Mouse (Mus musculus) CH12.LX (cell line): ENCODE measurements around the gene Thumpd2.

Source experiments
- CTCF ChIP-seq, 2 experiments: IDR thresholded peaks in 1 of 2; conservative IDR thresholded peaks in 1 of 2; 2 replicates each; pipeline ENCODE4 v1.5.1; 2011 to 2012; ENCODE audit warnings: low read depth in 2 of 2, low read length in 2 of 2, improper control_type of control experiment in 1 of 2, inconsistent platforms in 1 of 2, mild to moderate bottlenecking in 1 of 2, moderate library complexity in 1 of 2
- JUND ChIP-seq: conservative IDR thresholded peaks from 2 replicates; pipeline ENCODE4 v1.6.1; 2011; ENCODE audit warnings: low read depth, low read length, improper control_type of control experiment

- TF ChIP-seq CTCF (conservative IDR thresholded peaks at IDR 0.05 in 1 of 2, IDR thresholded peaks at IDR 0.05 in 1 of 2; ENCODE audit: low read depth in 2 of 2, low read length in 2 of 2), result no peak
- TF ChIP-seq JUND, result no peak
Observed at GRCm38 (mm10) chr17:81053274-81053673, 11.6 kb downstream of the Thumpd2 start.
